Mouse (Mus musculus): ENCODE measurements around the gene Rin2.

DNA sequence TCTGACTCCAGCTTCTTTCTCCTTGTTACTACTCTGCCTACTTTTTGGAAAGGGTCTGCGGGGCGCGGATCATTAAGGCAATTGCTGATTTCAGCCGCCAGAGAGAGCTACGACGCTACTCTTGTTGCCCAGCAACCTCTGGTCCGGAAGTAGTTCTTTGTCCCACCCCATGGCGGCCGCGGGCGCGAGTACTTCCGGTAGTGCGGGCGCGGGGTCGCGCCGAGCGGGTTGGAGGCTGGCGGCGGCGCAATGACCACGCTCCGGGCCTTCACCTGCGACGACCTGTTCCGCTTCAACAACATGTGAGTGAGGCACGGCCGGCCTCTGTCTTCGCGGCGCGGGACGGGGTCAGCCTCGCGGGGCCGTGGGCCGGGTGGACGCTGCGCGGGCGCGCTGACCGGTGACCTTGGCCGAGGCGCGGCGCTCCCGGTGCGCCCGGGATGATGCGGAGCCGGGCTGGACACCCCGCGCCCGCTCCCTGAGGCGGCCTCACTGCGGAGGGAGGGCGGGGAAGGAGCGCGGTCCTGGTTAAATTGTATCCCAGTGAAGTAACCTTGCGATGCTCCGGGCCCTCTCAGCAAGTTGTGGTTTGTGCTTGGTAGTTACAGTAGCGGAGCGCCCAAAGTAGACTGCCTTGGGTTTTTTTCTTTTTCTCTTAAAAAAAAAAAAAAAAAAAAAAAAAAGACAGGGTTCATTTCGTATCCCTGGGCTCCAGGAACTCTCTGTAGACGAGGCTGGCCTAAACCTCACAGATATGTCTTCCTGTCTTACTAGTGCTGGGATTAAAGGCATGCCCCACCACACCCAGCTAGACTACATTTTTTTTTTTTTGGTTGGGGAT, 228.3 kb downstream of the Rin2 start:
- TF ChIP-seq CTCF (IDR thresholded peaks at IDR 0.05; ENCODE audit: low read depth) (peak; percentile 54), EP300 (IDR thresholded peaks at IDR 0.05; ENCODE audit: low read depth) (no peak)
